Mouse (Mus musculus): ENCODE measurements around the gene Dbh.

GRCm38 (mm10) chr2:27179101-27179500, 14.1 kb downstream of the Dbh start:
- TF ChIP-seq CTCF (IDR thresholded peaks at IDR 0.05) (no peak), EP300 (IDR thresholded peaks at IDR 0.05) (no peak)
